Mouse (Mus musculus): ENCODE measurements around the gene Gtf3c4. TPM values are rescaled to one million over a fixed set of nuclear protein-coding genes. Genes with fewer than 3 reads are reported as not detected.

Gene Gtf3c4
- polyA plus RNA-seq (2016; fragmentation: Nextera tagmentation; extraction: Ambion mirVana) = 34.2 and 38.5 TPM in 2 replicates

DNA sequence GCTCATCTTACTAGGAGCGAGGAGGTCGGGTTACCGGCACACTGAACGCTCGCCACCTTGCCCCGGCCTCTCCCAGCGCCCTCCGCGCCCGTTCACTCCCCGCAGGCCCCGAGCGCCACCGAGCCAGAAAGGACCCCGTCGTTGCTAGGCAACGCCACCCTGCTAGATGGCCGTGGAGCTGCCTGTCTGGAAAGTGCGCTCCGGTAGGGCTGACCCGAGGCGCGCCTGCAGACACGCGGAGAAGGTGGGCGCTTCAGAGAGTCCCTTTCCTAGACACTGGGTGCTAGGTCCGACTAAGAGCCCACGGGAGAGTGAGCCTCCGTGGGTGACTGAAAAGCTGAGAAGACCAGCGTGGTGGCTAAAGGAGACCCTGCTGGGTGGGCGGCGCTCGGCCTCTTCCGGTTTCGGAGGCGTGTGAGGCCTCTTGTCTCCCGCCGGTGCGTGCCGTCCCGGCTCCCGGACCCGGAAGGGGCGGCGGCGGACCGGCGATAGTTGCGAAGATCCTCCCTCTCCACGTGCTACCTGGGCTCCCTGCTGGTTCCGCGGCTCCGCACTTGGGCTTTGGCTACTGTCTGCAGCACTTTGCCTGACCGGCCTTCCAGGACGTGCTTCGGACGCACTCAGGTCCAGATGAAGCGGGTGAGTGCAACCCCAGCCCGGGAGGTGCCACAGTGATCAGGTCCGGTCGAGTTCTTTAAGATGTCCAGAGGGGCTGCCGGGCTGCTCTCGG, at the start of gene Gtf3c4, which contains the start of gene Ddx31:
Gene Gtf3c4 (minus strand): TSS at position 139 of the 730 bp plus-strand sequence.
Gene Ddx31 (plus strand): TSS at position 185 of the 730 bp plus-strand sequence.
- Histone ChIP-seq H3K9ac (replicated peaks) (peak within 1 kb of the TSS; percentile 91), H3K4me2 (replicated peaks) (peak within 1 kb of the TSS; percentile 87), H3K27me3 (no peaks in the 10 kb centered on the region), H3K27ac (replicated peaks) (peak within 1 kb of the TSS; percentile 87), H3K4me1 (peaks cover 35% of the 10 kb centered on the region), H3K4me3 (peak within 1 kb of the TSS; percentile 98), H3K9me3 (no peaks in the 10 kb centered on the region), H3K36me3 (peaks cover 6% of the 10 kb centered on the region; the same call in 1 of the 2 replicates)
- ATAC-seq (ENCODE audit: low FRiP score, low read depth) = peak; percentile 94
- under 1% methylated on average over 63 of the region's 63 CpGs for WGBS

DNA sequence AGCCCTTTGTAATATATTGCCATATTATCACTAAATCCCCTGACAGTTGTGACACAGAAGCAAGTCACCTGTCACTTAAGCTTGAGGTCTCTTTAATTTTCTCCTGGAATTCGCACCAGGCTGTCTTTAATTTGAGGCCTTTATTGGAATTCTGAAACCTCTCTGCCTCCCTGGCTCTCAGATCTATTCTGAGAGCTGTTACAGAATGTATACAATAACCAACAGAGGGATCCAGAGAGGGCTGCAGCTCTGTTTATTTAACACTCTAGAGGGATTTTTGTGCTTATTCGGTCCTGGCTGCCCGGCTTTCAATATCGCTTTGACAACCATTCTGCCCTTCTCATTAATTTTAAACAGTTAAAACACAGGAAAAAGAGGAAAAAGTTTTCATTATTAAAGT, 44.8 kb upstream of the Gtf3c4 start:
- Histone ChIP-seq H3K27ac (replicated peaks) (peak overlapping the region; percentile 47; the same call in 1 of the 2 replicates), H3K9ac (replicated peaks) (no peak overlapping the region), H3K4me2 (replicated peaks) (no peak overlapping the region), H3K4me1 (peaks cover 25% of the 10 kb centered on the region), H3K36me3 (peaks cover 30% of the 10 kb centered on the region), H3K9me3 (no peaks in the 10 kb centered on the region), H3K4me3 (no peak overlapping the region), H3K27me3 (0 out of 2 replicates have a peak, but pooled peaks cover 10% of the 10 kb centered on the region)
- 47% methylated on average over 4 of the region's 4 CpGs for WGBS
- ATAC-seq (ENCODE audit: low FRiP score, low read depth) = no peak

DNA sequence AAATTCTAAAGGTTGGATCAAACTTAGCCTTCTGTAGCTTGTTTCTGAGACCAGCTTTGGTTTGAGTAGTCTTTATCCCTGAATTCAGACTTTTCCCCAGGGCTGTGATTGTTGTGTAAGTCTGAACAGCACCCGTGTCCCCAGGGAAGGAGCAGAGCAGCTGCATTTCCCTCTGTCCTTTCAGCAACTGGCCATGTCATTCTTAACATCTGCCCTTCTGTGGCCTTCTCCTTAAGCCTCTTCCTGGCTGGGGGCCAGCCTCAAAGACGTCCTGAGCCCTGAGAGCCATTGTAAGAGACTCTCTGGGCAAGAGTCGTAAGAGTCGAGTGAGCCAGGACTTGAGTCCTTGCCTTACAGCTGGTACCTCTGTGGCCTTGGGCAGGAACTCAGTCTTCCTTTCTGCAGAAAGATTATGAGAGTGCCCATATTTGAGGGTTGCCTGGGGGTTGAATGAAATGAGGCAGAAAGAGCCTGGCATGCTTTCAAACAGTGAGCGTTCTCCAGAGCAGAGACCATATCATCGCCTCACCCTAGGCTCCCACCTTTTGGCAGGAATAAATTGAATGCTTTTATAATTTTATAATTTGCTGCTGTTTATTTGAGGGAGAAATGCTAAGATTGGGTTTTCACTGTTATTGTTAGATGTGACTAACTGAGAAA, 42.8 kb upstream of the Gtf3c4 start:
- Histone ChIP-seq H3K4me1 (peaks cover 19% of the 10 kb centered on the region), H3K9me3 (no peaks in the 10 kb centered on the region), H3K36me3 (peaks cover 36% of the 10 kb centered on the region)

DNA sequence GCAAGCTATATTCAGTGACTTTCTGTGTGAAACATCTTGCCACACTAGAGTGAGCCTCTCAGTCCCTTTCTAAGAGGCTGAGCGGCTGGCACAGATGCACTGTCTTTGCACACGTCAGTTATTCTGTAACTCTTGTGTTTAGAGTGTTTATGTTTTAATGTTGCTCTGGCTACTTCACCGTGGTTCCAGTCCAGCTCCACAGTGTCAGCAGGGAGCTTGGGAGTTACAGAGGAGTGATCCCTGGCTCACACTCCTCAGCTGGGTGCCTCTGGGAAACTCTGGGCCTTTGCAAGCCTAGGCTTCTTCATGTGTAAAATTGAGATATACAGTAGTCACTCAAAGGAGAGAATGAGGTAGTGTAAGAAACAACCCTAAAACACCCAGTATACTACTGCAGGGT, 41.9 kb upstream of the Gtf3c4 start:
- H3K27me3 ChIP-seq = no peaks in the 10 kb centered on the region
- 87% methylated on average over 3 of the region's 3 CpGs for WGBS
- no peaks in the 10 kb centered on the region for H3K9me3 ChIP-seq
- no peak for ATAC-seq (ENCODE audit: low FRiP score, low read depth)
- no peak overlapping the region for H3K27ac ChIP-seq (replicated peaks)
- no peak overlapping the region for H3K4me3 ChIP-seq
- peaks cover 19% of the 10 kb centered on the region for H3K4me1 ChIP-seq
- no peak overlapping the region for H3K4me2 ChIP-seq (replicated peaks)
- no peak overlapping the region for H3K9ac ChIP-seq (replicated peaks)
- peaks cover 43% of the 10 kb centered on the region for H3K36me3 ChIP-seq

More for the DNA sequence above, 42.8 kb upstream of the Gtf3c4 start:
- 59% methylated on average over 6 of the region's 6 CpGs for WGBS
- no peak for ATAC-seq (ENCODE audit: low FRiP score, low read depth)
- Histone ChIP-seq H3K27ac (replicated peaks) (no peak overlapping the region; the same call in 1 of the 2 replicates), H3K4me3 (no peak overlapping the region), H3K4me2 (replicated peaks) (no peak overlapping the region), H3K27me3 (no peaks in the 10 kb centered on the region), H3K9ac (replicated peaks) (no peak overlapping the region)

DNA sequence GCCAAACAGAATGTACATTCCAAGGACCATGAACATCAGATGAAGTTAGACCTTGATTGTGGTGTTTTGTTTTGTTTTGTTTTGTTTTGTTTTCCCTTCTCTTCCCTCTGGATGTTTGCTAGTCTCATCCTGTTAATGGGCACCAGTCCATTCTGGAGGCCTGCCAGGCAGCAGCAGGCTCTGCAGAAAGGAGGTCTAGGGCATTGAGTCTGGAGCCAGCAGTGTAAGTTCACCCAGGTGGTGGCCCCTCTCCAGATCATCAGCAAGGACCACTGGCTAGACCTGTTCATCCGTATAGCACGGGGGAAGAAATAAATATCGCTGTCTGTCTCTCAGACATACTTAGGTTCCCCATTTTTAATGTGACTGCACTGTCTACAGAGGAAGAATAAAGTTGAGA, 41.1 kb upstream of the Gtf3c4 start:
- Histone ChIP-seq H3K27ac (replicated peaks) (no peak overlapping the region), H3K9ac (replicated peaks) (no peak overlapping the region), H3K4me1 (peaks cover 15% of the 10 kb centered on the region), H3K4me3 (no peak overlapping the region), H3K9me3 (no peaks in the 10 kb centered on the region), H3K36me3 (peaks cover 48% of the 10 kb centered on the region), H3K4me2 (replicated peaks) (no peak overlapping the region), H3K27me3 (no peaks in the 10 kb centered on the region)
- no peak for ATAC-seq (ENCODE audit: low FRiP score, low read depth)
- WGBS = 93% methylated on average over 3 of the region's 3 CpGs

DNA sequence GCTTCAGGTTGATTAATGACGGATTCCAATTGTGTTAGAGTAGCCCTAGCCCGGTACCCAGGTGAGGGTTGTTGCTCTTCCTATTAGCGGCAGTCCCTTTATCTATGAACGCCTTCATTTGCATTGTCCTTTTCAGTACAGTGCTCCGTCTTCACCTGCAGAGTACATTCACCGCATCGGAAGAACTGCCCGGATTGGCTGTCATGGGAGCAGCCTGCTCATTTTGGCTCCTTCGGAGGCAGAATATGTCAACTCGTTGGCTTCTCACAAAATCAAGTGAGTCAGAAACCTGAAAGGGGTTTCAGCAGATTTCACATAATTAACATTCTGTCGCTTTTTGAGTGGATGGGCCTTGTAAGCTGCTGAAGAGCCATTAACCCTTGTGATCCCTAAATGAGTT, 35.4 kb upstream of the Gtf3c4 start:
- WGBS = 92% methylated on average over 11 of the region's 11 CpGs
- no peak for ATAC-seq (ENCODE audit: low FRiP score, low read depth)
- Histone ChIP-seq H3K27me3 (no peaks in the 10 kb centered on the region), H3K4me3 (no peak overlapping the region), H3K36me3 (peaks cover 55% of the 10 kb centered on the region), H3K4me2 (replicated peaks) (no peak overlapping the region), H3K4me1 (no peaks in the 10 kb centered on the region), H3K9me3 (no peaks in the 10 kb centered on the region), H3K9ac (replicated peaks) (no peak overlapping the region), H3K27ac (replicated peaks) (no peak overlapping the region)

DNA sequence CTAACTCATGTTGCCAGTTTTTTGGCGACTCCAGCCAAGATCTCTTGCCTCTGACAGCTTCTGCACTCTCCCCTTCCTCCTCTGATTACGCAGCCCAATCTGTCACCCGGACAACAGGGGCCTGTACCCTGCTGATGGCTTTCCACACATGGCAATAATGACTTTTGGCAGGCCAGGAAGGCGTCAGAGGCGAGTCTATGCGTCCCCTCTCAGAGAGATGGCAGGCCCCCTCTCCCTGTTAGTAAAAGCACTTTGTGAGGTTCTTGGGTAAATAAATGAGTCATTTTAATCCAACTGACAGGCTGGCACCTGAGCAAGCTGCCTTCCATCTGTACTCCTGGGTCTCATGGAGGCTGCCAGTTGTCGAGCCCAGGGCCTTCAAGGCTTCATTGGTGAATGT, 27.3 kb upstream of the Gtf3c4 start:
- no peaks in the 10 kb centered on the region for H3K9me3 ChIP-seq
- no peak overlapping the region for H3K9ac ChIP-seq (replicated peaks)
- no peak overlapping the region for H3K27ac ChIP-seq (replicated peaks)
- ATAC-seq (ENCODE audit: low FRiP score, low read depth) = no peak
- peaks cover 53% of the 10 kb centered on the region for H3K36me3 ChIP-seq
- no peaks in the 10 kb centered on the region for H3K27me3 ChIP-seq
- no peak overlapping the region for H3K4me2 ChIP-seq (replicated peaks)
- 85% methylated on average over 7 of the region's 7 CpGs for WGBS
- H3K4me3 ChIP-seq = no peak overlapping the region
- H3K4me1 ChIP-seq = no peaks in the 10 kb centered on the region

DNA sequence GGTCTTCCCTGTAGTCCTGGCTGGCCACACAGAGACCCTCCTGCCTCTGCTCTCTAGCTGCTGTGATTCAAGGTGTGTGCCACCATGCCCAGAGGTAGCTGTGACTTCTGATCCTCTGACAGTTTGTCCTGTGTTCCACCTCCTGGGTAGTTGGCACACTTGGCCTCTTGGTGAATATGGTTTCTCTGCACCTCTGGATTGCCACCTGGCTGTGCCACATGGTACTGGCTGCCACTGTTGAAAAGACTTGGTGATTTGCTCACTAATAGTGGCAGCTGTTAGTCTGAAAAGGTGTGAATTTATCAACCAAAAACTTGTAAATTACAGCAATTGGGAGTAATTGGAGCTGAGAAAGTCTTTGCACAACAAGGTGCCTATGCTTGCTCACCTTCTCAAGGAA, 23.7 kb upstream of the Gtf3c4 start:
- no peaks in the 10 kb centered on the region for H3K9me3 ChIP-seq
- no peak overlapping the region for H3K4me2 ChIP-seq (replicated peaks)
- no peak overlapping the region for H3K4me3 ChIP-seq
- H3K9ac ChIP-seq (replicated peaks) = no peak overlapping the region
- no peak for ATAC-seq (ENCODE audit: low FRiP score, low read depth)
- no peaks in the 10 kb centered on the region for H3K4me1 ChIP-seq
- no peak overlapping the region for H3K27ac ChIP-seq (replicated peaks)
- peaks cover 85% of the 10 kb centered on the region for H3K36me3 ChIP-seq
- H3K27me3 ChIP-seq = no peaks in the 10 kb centered on the region

DNA sequence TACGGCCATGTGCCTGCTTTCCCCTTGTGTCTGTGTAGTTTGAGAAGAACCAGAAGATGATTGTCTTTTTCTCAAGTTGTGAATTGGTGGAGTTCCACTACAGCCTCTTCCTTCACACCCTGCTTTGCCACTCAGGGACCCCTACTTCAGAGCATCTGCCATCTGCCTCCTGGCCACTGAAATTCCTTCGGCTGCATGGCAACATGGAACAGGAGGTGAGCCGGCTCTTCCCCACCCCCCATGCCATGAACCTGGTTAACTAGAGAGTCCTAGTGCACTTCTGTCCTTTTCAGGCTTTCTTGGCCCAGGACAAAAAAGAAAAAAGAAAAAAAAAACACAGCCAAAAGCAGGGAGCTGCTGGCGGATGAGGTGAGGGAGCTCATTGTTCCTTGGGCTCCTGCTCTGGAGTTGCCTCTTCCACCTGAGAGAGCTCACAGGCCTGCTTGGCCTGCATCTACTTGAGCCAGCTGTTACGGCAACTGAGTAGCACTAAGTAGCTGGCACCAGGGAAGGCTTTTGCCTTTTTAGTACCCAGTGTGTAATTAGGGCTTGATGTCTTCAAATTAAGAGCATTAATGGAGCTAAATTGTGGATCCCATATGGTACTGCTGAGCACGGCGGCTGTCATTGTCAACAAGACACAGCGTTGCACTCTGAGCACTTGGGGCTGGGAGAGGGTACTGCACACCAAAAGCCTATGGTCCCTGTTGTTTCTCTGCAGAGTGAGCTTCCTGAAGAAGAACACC, 20.7 kb upstream of the Gtf3c4 start:
- Histone ChIP-seq H3K4me2 (replicated peaks) (no peak overlapping the region), H3K4me3 (no peak overlapping the region), H3K36me3 (peaks cover 85% of the 10 kb centered on the region), H3K27me3 (no peaks in the 10 kb centered on the region), H3K27ac (replicated peaks) (no peak overlapping the region), H3K9ac (replicated peaks) (no peak overlapping the region), H3K9me3 (no peaks in the 10 kb centered on the region), H3K4me1 (no peaks in the 10 kb centered on the region)
- no peak for ATAC-seq (ENCODE audit: low FRiP score, low read depth)
- WGBS = 91% methylated on average over 8 of the region's 8 CpGs

DNA sequence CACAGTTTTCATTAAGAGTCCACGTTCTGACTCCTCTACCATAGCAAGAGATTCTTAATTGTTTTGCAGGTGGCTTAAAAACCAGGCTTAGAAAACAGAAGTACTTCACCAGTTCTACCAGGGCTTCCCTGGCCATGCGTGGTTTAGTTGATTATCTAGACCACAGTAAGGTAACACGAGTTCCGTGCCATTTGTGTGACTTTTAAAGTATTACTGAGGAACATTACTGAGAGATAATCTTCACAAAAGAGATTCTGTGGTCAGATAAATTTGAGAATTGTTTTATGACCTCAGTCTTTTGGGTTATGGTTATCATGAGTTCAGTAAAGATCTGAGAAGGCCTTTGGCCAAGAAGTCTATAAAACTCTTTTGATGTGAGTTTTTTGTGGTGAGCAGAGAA, 19.1 kb upstream of the Gtf3c4 start:
- Histone ChIP-seq H3K9me3 (no peaks in the 10 kb centered on the region), H3K27me3 (no peaks in the 10 kb centered on the region), H3K4me3 (no peak overlapping the region), H3K27ac (replicated peaks) (no peak overlapping the region), H3K36me3 (peaks cover 78% of the 10 kb centered on the region), H3K4me1 (no peaks in the 10 kb centered on the region), H3K9ac (replicated peaks) (no peak overlapping the region), H3K4me2 (replicated peaks) (no peak overlapping the region)
- no peak for ATAC-seq (ENCODE audit: low FRiP score, low read depth)
- 92% methylated on average over 4 of the region's 4 CpGs for WGBS

DNA sequence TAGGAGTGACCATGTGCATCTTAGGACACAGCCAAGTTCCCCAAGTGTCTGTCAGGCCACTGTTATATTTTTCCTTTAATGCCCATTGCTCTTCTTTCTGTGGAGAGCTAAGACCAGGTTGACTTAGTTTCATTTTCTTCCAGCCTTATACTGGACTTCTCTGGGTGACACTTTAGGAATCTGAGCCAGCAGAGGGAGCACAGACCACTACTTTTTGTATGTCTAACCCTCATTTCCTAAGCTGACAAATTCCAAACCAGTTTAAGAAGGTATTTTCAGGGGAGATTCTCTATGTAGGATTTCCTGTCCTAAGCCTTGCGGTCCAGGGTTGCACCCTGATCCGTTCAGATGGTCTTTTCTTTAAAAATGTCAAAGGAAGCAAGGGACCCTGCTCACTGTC, 15.6 kb upstream of the Gtf3c4 start:
- no peaks in the 10 kb centered on the region for H3K4me1 ChIP-seq
- 90% methylated on average over 2 of the region's 2 CpGs for whole genome bisulfite sequencing
- H3K4me3 ChIP-seq = no peak overlapping the region
- H3K9ac ChIP-seq (replicated peaks) = no peak overlapping the region
- no peak for ATAC-seq (ENCODE audit: low FRiP score, low read depth)
- no peaks in the 10 kb centered on the region for H3K9me3 ChIP-seq
- peaks cover 55% of the 10 kb centered on the region for H3K36me3 ChIP-seq
- no peak overlapping the region for H3K4me2 ChIP-seq (replicated peaks)
- no peaks in the 10 kb centered on the region for H3K27me3 ChIP-seq
- H3K27ac ChIP-seq (replicated peaks) = no peak overlapping the region

DNA sequence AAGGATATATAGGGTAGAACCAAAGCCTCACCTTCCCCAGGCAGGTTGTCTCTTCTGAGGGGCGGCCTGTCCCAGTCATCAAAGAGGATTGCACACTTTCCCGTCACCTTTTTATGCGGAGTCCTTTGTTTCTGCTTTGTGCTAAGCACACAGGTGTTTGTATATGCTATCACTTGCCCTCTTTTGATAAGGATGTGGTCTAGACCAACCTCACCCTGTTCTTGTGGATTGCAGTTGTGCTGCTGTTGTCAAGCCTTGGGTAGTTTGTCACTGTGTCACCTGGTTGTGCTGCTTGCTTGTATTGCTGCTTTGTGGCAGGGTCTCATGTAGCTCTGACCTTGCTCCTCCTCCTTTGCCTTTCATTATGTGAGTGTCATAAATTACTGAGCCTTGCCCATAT, 12.4 kb upstream of the Gtf3c4 start:
- H3K4me3 ChIP-seq = no peak overlapping the region
- no peak overlapping the region for H3K27ac ChIP-seq (replicated peaks)
- ATAC-seq (ENCODE audit: low FRiP score, low read depth) = no peak
- H3K9ac ChIP-seq (replicated peaks) = no peak overlapping the region
- no peak overlapping the region for H3K4me2 ChIP-seq (replicated peaks)
- H3K9me3 ChIP-seq = no peaks in the 10 kb centered on the region
- H3K36me3 ChIP-seq = peaks cover 60% of the 10 kb centered on the region
- no peaks in the 10 kb centered on the region for H3K27me3 ChIP-seq
- no peaks in the 10 kb centered on the region for H3K4me1 ChIP-seq
- 88% methylated on average over 3 of the region's 3 CpGs for WGBS

Measured in midbrain, embryonic 12.5 days (tissue).